Mouse (Mus musculus) intestine, embryonic 14.5 days (tissue): Measurements from ENCODE around the gene Grasp. TPM values are rescaled to one million over a fixed set of nuclear protein-coding genes. Genes with fewer than 3 reads are reported as not detected.

Experiments used
- ATAC-seq: fragments of 200-750 bp; cut with Nextera tagmentation; replicated peaks from 2 replicates; pipeline ENCODE4 v1.8.0; 2017; ENCODE audit warnings: low read depth, moderate number of reproducible peaks, moderate TSS enrichment, moderate library complexity; ENCODE audit not compliant: low FRiP score, low TSS enrichment
- DNase-seq: peaks from one replicate; pipeline ENCODE4 v3.0.0-alpha.2; 2018; ENCODE audit warnings: low spot score
- H3K27ac ChIP-seq: fragments of 300-500 bp; sonication (generic); 2 replicates; pipeline ENCODE4 v1.5.1; 2014; ENCODE audit warnings: low read depth, mild to moderate bottlenecking, control low read depth
- H3K27me3 ChIP-seq: fragments of 300-500 bp; sonication (generic); replicated peaks from 2 replicates; pipeline ENCODE4 v1.6.1; 2014; ENCODE audit warnings: low read length, control low read depth; ENCODE audit not compliant: control insufficient read depth, insufficient read depth
- H3K36me3 ChIP-seq: fragments of 300-500 bp; sonication (generic); 2 replicates; pipeline ENCODE4 v1.6.1; 2014; ENCODE audit warnings: low read length, control low read depth; ENCODE audit not compliant: control insufficient read depth, insufficient read depth
- H3K4me1 ChIP-seq: fragments of 300-500 bp; sonication (generic); replicated peaks from 2 replicates; pipeline ENCODE4 v1.6.1; 2014; ENCODE audit warnings: low read length, control low read depth, mixed read lengths; ENCODE audit not compliant: control insufficient read depth, insufficient read depth
- H3K4me2 ChIP-seq: fragments of 300-500 bp; sonication (generic); 2 replicates; pipeline ENCODE4 v1.6.1; 2014; ENCODE audit warnings: low read length
- H3K4me3 ChIP-seq: fragments of 300-500 bp; sonication (generic); 2 replicates; pipeline ENCODE4 v1.5.1; 2014; ENCODE audit warnings: low read depth, low read length, control low read depth, mixed read lengths
- H3K9ac ChIP-seq: fragments of 300-500 bp; sonication (generic); 2 replicates; pipeline ENCODE4 v1.6.1; 2014; ENCODE audit warnings: mild to moderate bottlenecking, low read length
- H3K9me3 ChIP-seq: fragments of 300-500 bp; sonication (generic); 2 replicates; pipeline ENCODE4 v1.6.1; 2016; ENCODE audit warnings: low read length, control low read depth; ENCODE audit not compliant: control insufficient read depth
- WGBS: fragments of 180-500 bp; shearing (Covaris S2); extraction: QIAGEN DNeasy Blood & Tissue Kit; methylation state at CpG from one replicate; pipeline ENCODE4 v1.1.7; 2014; 5-methylcytosine and 5-hydroxymethylcytosine counted together
- polyA plus RNA-seq: library from polyadenylated mRNA; unstranded; fragments of >200 nt; fragmentation: Nextera tagmentation; extraction: Ambion mirVana; gene quantifications from 2 replicates; pipeline ENCODE4 v1.2.1, GENCODE M21; 2014

Gene Grasp
- polyA plus RNA-seq, 1 experiment from 2014 or later = 4.2 TPM

DNA sequence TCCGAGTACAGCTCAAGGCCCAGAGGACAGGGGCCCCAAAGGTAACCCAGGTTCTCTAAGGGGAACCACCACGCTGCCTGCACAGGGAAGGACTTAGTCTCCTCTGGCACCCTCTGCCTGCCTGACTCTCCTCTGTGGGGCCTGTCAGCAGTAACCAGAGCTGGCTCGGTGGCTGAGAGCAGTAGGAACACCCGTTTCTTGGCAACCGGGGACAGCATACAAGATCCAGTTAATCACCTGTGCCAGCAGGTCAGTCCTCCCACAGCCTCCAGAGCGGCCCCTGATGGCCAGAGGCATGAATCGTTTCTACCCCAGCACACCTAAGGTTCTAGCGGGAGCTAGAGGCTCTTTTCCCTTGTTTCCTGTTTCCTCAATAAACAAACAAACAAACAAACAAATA, 18.7 kb downstream of the Grasp start:
- no peak overlapping the region for H3K9ac ChIP-seq
- H3K4me3 ChIP-seq = no peak overlapping the region
- no peaks in the 10 kb centered on the region for H3K36me3 ChIP-seq
- DNase-seq = peak; percentile 71
- H3K27ac ChIP-seq = no peak overlapping the region
- H3K4me1 ChIP-seq = peaks cover 30% of the 10 kb centered on the region
- no peaks in the 10 kb centered on the region for H3K27me3 ChIP-seq
- no peaks in the 10 kb centered on the region for H3K9me3 ChIP-seq
- H3K4me2 ChIP-seq = no peak overlapping the region
- WGBS = 17% methylated on average over 8 of the region's 8 CpGs
- ATAC-seq = no peak

DNA sequence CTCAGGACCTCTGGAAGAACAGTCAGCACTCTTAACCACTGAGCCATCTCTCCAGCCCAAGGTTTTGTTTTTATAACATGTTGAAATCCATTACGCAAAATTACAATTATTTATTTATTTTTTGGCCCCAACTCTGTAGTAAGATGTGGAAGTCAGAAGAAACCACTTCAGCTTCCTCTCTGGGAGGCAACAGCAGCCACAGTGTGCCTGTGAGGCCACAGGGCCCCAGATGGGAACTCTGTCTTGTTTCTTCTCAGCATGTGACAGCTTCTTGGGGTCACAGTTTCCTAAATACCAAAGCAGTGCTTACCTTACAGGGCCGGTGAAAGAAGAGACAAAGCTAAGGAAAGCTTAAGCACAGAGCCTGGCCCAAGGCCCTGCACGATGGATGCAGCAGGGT, 20.0 kb downstream of the Grasp start:
- no peak overlapping the region for H3K4me2 ChIP-seq
- H3K27me3 ChIP-seq = no peaks in the 10 kb centered on the region
- 70% methylated on average over 3 of the region's 3 CpGs for WGBS
- no peak overlapping the region for H3K9ac ChIP-seq
- H3K9me3 ChIP-seq = no peaks in the 10 kb centered on the region
- peaks cover 35% of the 10 kb centered on the region for H3K4me1 ChIP-seq
- H3K36me3 ChIP-seq = no peaks in the 10 kb centered on the region
- DNase-seq (no peak), ATAC-seq (no peak)
- H3K27ac ChIP-seq = no peak overlapping the region
- H3K4me3 ChIP-seq = no peak overlapping the region

DNA sequence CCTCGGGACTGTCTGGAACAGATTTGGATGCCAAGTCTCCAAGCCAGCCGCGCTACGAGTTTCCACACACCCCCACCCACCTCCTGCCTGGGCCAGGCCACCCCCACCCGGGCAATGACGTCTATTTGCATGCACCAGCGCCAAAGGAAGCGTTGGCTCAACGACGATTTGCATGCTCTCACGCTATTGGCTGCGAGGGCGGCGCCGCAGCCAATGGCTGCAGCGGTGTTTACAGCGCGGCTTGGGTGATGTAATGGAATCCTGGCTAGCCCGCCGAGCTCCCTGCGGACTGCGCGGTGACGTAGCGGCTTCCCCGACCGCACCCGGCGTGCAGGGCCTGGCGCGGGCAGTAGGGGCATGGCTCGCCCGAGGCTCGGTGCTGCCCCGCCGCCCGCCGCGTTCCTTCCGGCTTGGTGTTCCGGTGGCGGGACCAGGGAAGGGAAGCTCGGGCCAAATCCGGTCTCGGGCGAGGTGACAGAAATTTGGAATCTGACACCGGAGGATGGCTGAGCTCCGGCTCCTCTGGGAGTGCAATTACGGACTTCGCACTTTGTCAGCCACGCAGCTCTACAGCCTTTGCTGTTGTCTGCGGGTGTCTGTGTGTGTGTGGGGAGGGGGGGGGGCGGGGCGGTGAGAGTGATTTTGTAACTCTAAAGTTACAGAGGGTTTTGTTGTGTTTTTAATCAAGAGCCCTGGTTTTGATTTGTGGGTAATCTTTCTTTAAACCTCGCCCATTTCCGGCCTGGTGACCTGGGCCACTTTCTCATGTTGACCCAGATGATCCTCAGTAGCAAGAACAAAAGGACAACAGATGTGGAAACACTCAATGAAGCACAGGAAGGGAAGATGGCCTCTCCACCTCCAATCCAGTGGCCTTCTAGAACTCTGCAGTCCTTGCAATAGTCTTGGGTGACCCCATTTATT, 22.5 kb downstream of the Grasp start:
- WGBS = 2% methylated on average over 55 of the region's 56 CpGs
- no peaks in the 10 kb centered on the region for H3K27me3 ChIP-seq
- ATAC-seq = peak; percentile 97
- H3K4me3 ChIP-seq = peak overlapping the region; percentile 36
- H3K9ac ChIP-seq = peak overlapping the region; percentile 59
- peak; percentile 95 for DNase-seq
- peaks cover 29% of the 10 kb centered on the region for H3K4me1 ChIP-seq
- peak overlapping the region; percentile 84 for H3K27ac ChIP-seq
- peak overlapping the region; percentile 67 for H3K4me2 ChIP-seq
- H3K9me3 ChIP-seq = no peaks in the 10 kb centered on the region
- no peaks in the 10 kb centered on the region for H3K36me3 ChIP-seq

DNA sequence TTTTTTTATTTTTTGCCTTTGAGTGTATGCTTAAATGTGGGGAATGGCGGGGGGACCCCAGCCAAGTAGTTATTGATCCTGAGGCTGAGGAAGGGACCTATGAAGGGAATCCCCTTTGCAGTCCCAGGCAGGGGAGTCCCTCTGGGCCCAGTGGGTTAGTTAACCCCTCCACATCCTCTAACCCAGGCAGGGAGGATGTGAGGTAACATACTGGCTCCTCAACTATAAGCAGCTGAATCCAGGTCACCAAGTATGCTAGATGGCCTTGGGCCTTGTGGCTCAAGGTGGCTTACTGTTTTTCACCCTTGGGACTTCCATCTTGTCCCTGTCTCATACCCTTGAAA, 23.1 kb downstream of the Grasp start:
- Histone ChIP-seq H3K9ac (no peak overlapping the region; the same call in 1 of the 2 replicates), H3K36me3 (no peaks in the 10 kb centered on the region), H3K27ac (peak overlapping the region; percentile 84), H3K27me3 (no peaks in the 10 kb centered on the region), H3K4me2 (peak overlapping the region; percentile 67), H3K9me3 (no peaks in the 10 kb centered on the region), H3K4me1 (peaks cover 25% of the 10 kb centered on the region), H3K4me3 (no peak overlapping the region)
- ATAC-seq (no peak), DNase-seq (no peak)
- WGBS = 80% methylated on average over 1 of the region's 1 CpGs

DNA sequence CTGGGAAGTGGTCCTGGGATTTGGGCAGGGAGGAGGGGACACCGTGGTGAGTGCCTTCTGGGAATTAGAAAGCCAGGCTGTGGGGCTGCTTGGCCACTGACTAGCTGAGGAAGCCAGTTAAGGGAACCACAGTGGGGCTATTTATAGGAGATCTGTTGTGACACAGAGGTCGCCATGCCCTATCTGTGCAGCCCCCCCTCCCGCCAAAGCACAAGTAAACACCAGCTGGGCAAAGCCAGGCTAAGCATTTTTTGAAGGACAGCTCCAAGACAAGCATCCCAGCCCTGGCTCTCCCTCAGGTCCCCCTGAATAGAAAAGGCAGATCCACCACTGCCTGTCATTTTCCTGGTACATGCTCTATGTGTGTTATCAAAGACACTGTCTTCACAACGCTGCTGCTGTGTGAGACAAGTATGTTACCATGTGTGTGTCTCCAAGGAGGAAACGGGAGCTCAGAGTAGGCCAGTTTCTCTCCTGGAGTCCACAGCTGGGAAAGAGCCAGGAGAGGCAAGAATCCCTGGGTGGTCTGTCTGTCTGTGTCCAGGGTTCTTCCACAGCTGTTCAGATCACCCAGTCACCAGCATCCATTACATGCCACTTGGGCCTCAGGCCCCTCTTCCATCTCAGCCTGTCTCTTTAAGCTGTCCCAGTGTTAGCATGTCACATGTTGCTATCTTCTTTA, 24.2 kb downstream of the Grasp start:
- H3K27ac ChIP-seq = peak overlapping the region; percentile 39
- peaks cover 4% of the 10 kb centered on the region; the same call in 1 of the 2 replicates for H3K9me3 ChIP-seq
- no peak for ATAC-seq
- no peak overlapping the region for H3K4me3 ChIP-seq
- H3K27me3 ChIP-seq = no peaks in the 10 kb centered on the region
- no peaks in the 10 kb centered on the region for H3K36me3 ChIP-seq
- 42% methylated on average over 5 of the region's 5 CpGs for WGBS
- H3K9ac ChIP-seq = no peak overlapping the region
- no peak for DNase-seq
- peaks cover 25% of the 10 kb centered on the region for H3K4me1 ChIP-seq
- no peak overlapping the region for H3K4me2 ChIP-seq

DNA sequence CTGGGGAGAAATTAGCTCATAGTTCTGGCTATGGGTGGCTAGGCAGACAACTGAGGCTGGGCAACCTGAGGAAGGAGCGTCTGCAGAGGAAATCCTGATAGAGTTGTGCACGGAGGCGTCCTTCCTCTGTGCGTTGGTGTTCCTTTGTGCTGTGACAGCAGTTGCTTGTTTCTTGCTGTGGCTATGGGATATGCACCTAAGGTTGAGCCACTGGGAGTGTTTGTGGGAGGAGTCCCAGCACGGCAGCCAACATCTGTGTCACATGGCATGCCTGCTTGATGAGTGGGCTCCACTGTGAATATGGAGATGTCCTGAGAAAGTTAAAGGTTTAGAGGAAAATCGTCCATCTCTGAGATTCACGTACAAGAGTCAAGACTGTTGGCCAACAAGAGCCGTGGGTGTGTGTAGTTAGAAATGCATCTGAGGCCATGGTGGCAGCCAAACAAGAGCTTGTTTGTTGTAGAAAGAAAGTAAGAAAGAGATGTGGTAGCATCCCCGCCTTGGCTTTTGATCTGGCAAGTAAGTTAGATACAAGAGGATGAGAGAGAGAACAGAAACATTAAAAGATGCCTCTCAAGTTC, 26.3 kb downstream of the Grasp start:
- no peak for DNase-seq
- H3K9ac ChIP-seq = no peak overlapping the region
- 78% methylated on average over 9 of the region's 9 CpGs for WGBS
- H3K4me1 ChIP-seq = peaks cover 27% of the 10 kb centered on the region
- H3K36me3 ChIP-seq = no peaks in the 10 kb centered on the region
- peaks cover 4% of the 10 kb centered on the region; the same call in 1 of the 2 replicates for H3K9me3 ChIP-seq
- no peak overlapping the region for H3K27ac ChIP-seq
- H3K27me3 ChIP-seq = no peaks in the 10 kb centered on the region
- H3K4me3 ChIP-seq = no peak overlapping the region
- H3K4me2 ChIP-seq = no peak overlapping the region
- no peak for ATAC-seq

DNA sequence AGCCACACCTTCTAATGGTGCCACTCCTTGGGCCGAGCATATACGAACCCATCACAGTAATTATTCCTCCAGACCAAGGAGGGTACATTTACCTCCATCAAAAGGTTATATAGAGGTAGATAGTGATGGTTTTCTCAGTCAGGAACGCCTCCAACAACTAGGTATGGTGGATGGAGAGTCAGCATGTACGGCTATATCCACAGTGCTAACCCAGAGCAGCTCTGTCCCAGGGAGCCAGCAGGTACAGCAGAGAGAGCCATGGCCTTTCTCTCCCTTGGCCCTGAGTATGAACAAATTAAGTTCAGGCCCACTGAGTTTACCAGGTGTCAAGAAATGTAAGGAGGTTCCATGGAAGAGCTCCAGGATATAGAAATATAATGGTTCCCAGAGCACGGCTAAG, 27.9 kb downstream of the Grasp start:
- Histone ChIP-seq H3K36me3 (no peaks in the 10 kb centered on the region), H3K27ac (no peak overlapping the region), H3K4me3 (no peak overlapping the region), H3K4me2 (no peak overlapping the region), H3K4me1 (peaks cover 19% of the 10 kb centered on the region; the same call in 1 of the 2 replicates), H3K9me3 (peaks cover 4% of the 10 kb centered on the region; the same call in 1 of the 2 replicates), H3K9ac (no peak overlapping the region), H3K27me3 (no peaks in the 10 kb centered on the region)
- ATAC-seq (no peak), DNase-seq (no peak)
- WGBS = 89% methylated on average over 5 of the region's 5 CpGs

DNA sequence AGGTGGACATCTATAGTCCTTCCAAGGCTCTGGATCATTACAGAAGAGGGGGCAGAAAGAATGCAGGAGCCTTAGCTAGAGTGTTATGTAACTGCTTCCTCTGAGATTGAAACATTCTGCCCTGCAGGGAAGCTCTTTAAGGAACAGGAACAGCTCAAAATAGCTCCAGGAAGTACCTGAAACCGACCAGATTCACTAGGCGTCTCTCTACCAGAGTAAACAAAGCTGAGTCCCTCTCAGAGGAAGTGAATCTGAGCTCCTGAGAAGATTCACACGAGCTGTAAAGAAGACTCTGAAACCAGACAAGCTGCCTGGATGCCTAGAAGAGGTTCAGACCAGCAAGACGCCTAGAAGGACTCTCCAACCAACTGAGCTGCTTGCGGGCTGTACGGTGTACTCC, 28.6 kb downstream of the Grasp start:
- peaks cover 4% of the 10 kb centered on the region; the same call in 1 of the 2 replicates for H3K9me3 ChIP-seq
- H3K9ac ChIP-seq = no peak overlapping the region
- H3K27ac ChIP-seq = no peak overlapping the region
- H3K4me2 ChIP-seq = no peak overlapping the region
- H3K27me3 ChIP-seq = no peaks in the 10 kb centered on the region
- H3K4me3 ChIP-seq = no peak overlapping the region
- peaks cover 14% of the 10 kb centered on the region; the same call in 1 of the 2 replicates for H3K4me1 ChIP-seq
- WGBS = 78% methylated on average over 6 of the region's 6 CpGs
- ATAC-seq (no peak), DNase-seq (no peak)
- no peaks in the 10 kb centered on the region for H3K36me3 ChIP-seq
